Mouse (Mus musculus): Measurements from ENCODE around the gene Fbxl16.

Fbxl16 gene

DNA sequence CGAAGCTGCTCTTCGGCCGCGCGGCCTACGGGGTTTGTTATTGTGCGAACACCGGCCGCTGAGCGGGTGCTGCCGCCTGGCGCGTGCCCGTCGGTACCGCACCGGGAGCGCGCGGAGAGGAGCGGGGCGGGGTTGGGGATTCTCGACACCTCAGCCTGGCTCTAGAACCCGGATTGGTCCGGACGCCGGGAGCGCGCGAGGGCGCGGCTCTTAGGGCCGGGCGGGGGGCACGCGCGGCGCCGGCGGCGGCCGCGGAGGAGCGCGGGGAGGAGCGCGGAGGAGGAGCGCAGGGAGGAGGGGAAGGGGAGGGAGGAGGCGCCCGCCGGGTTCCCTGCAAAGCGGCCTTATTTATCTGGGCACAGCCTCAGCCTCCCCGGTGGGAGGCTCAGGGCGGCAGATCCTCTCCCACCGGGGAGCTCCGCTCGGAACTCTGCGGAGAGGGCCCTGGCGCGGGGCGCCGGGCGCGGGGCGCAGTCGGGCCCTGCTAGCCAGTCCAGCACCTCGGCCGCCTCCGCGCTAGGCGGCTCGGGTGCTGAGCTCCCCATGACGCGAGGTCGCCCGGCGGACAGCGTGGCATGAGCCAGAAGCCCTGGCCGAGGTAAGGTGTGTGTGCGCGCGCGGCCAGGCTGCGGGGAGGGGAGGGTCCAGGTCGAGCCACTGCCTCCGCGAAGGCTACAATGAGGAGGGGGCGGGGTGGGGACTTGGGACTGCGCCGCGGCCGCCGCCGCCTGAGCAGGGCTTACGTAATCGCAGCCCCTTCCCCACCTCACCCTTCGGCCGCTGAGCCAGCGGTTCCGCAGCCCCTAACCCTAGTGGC is at the start of gene Fbxl16:
TSS of gene Fbxl16 (plus strand) at position 297 of the 817 bp plus-strand sequence.
- DNase-seq (ENCODE audit: low spot score) = peak; percentile 59

GRCm38 (mm10) chr17:25760148-25760547 is 48.7 kb upstream of the Fbxl16 start:
- no peak for DNase-seq (ENCODE audit: low spot score)

- no peak for DNase-seq (ENCODE audit: low spot score)
Measured at GRCm38 (mm10) chr17:25761561-25761970, 47.3 kb upstream of the Fbxl16 start.

DNA sequence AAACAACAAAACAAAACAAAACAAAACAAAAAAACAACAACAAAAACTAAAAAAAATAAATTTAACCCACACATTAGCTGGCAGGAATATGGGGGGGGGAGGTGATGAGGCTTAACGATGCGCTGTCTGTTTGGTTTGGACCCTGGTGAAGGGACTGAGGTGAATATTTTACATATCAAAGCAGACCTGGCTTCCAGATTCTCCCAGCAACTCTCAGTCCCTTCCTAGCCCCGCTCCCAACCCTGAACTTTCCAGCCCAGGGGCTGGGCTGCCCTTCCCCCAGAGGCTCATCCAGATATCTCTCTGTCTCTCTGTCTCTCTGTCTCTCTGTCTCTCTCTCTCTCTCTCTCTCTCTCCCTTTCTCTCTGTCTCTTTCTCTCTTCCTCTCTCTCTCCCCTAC is 46.3 kb upstream of the Fbxl16 start:
- DNase-seq (ENCODE audit: low spot score) = no peak

GRCm38 (mm10) chr17:25765886-25766285 is 43.0 kb upstream of the Fbxl16 start:
- no peak for DNase-seq (ENCODE audit: low spot score)

- no peak for DNase-seq (ENCODE audit: low spot score)
Measured at GRCm38 (mm10) chr17:25769331-25769730, 39.6 kb upstream of the Fbxl16 start.

DNA sequence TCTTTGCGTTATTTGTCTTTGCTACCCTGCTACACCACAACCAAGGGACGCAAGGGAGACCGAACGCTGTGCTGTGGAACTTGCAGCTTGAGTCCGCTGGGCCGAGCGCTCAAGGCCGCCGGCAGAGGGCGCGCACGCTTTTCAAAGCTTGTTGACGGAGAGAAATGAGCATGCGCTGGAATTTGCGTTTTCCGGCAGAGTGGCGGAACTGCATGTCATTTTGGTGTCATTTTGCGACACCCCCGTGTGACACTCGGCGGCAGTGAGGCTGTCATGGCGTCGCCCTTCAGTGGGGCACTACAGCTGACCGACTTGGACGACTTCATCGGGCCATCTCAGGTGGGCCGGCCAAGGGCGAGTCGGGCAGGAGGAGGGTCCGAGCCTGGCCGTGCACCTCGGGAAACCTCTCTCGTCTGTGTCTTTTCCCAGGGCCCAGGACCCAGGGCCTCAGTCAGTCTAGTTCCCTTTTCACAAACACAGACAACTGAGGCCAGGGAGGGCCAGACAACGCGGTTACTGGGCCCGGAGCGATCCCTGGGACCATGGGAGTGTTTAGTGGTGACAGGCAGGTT is 35.2 kb upstream of the Fbxl16 start, which contains the start of gene Narfl:
TSS of gene Narfl (plus strand) at position 228 of the 572 bp plus-strand sequence.
- peak; percentile 92 for DNase-seq (ENCODE audit: low spot score)

DNA sequence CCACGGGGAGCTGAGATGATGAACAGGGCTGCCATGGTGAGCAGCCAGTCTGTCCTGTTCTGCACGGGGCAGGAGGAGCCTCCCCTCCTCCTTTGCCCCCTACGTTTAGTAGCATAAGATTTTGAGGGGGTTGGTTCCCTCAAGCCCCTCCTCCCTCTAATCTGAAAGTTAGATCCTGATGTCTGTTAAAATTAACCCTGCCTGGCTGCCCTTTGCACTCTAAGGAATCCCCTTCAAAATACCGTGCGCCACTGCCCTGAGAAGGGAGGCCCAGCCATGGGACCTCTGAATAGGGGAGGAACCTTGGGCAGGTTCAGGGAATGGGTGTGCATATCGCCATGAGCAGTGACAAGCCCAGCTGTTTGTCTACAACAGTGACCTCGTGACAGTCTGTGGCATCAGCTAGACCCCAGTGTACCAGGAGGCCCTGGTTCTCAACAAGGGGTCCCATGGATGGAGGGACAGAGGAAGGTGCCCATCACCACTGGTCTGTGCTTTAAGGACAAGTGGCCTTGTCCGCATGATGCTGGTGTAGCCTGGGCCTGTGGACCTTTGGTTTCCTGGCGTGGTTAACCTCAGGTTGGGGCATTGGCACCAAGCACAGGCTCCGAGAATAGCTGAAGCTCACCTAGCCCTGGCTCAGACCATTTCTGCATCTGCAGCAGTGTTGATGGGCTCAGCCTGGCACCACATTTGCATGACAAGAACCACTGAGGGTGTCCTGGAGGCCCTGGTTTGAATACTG is 33.4 kb upstream of the Fbxl16 start:
- DNase-seq (ENCODE audit: low spot score) = no peak

GRCm38 (mm10) chr17:25777948-25778347 is 30.9 kb upstream of the Fbxl16 start:
- no peak for DNase-seq (ENCODE audit: low spot score)

DNA sequence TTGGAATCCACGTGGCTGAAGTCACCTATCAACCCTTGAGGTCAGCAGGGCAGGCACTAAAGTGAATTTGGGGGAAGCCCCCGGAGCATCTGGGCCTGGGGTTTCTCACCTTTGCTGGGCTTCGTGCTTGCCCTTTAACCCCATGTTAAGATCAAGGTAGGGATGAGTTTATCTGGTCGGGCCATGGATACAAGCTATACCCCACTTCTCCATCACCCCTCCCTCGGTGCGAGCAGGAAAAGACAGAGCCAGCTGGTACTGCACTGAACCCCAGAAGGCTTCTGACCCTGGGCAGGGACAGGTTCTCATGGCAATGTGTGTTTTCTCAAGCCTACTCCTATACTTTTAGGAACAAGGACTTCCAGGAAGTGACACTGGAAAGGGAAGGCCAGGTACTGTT is 27.5 kb upstream of the Fbxl16 start:
- no peak for DNase-seq (ENCODE audit: low spot score)

GRCm38 (mm10) chr17:25783086-25783485 is 25.8 kb upstream of the Fbxl16 start:
- DNase-seq (ENCODE audit: low spot score) = no peak

DNA sequence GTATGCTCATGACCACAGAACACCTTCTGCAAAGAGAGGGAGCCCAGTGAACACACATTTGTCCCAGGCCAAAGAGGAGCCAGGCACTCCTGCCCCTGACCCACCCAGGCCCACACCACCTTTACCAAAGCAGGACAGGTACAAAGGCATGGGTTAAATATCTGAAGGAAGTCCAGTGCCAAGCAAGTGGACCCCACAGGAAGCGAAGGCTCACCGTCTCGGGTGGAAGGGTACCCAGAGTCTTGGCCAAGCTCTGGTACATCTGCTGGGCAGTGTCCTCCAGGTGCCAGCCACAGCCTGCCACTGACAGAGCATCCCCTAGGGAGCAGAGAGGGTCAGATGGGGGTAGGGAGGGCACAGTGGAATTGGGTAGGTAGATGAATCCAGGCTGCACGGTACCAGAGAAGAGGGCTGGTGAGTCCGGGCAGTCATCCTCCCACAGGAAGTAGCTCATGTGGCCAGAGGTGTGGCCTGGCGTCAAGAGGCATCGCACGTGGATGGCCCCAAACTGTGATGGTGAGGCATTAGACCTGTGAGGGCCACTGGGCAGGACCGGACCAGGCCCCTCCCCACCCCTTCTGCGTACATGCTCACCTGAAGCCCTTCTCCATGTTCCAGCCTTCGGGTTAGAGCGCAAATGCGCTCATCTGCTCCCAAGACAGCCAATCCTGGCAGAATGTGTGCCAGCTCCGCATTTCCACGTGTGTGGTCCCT is 24.9 kb upstream of the Fbxl16 start:
- no peak for DNase-seq (ENCODE audit: low spot score)

DNA sequence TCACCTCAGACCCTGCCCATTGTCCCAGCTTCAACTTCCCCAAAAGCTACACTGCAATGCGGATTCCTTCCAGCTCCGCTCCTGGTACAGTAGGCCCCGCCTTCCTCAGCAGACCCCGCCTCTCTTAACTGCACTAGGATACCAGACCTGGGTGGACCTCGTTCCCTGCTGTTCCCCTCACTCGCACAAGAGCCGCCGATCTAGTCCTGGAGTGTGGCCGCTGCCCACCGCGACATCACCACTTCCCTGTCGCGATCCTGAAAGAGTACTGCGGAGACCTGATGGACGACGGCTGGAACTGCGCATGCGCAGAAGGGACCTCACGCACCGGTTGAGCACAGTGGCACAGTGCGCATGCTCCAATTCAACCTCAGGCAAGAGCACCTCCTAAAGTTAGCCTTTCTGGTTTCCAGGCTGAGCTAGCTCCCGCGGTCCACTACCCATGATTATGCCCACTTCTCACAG is 23.6 kb upstream of the Fbxl16 start, which contains the start of gene Haghl:
TSS of gene Haghl (minus strand) at position 393 of the 465 bp plus-strand sequence.
- peak; percentile 89 for DNase-seq (ENCODE audit: low spot score)

DNA sequence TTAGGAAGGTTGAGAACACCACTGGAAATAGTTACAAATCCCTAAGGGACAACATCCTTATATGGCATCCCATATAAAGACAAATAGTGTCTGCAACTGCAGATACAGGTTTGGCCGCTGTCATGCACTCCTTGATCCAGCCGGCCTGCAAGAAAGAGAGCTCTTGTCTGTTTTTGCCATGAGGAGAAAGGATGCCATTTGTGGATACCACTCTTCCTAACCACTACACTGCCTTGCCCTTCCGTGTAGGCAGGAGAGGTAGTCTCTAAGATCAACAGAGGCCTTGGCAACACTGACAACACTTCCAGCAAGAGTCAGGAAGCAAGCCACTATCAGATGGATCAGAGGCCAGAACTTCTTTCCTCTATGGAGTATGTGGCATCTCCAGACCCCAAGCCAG is 22.6 kb upstream of the Fbxl16 start, which contains the start of gene Ccdc78:
TSS of gene Ccdc78 (plus strand) at position 301 of the 400 bp plus-strand sequence.
- no peak for DNase-seq (ENCODE audit: low spot score)

DNA sequence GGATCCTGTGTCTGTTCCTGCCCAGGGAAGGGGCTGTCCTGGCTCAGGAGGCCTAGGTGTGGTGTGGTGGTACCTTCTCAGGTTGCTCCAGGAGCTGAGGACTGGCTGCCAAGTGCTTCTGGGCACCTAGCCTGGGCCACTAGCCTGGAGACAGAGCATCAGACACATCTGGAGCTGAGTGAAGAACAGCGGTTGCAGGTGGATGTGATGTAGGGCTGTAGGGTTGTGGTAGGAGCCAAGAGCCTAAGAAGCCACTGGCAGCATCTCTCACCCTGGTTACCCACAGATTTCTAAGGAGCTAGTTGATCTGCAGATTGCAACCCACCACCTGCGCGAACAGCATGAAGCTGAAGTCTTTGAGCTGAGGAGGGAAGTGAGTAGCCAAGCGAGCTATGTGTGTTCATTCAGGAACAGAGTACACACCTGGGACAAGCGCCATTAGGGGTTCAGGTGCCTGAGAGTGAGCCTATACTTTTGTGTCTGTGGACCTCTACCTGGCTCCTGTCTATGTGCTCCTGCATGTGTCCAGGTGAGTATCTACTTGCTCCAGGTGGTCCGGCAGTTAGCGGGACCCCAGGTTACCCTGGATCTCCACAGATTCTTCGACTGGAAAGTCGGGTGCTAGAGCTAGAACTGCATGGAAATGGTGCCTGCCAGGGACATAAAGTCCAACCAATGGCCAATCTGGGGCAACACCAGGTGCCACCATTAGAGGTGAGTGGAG is 21.9 kb upstream of the Fbxl16 start:
- no peak for DNase-seq (ENCODE audit: low spot score)

- DNase-seq (ENCODE audit: low spot score) = no peak
Measured at GRCm38 (mm10) chr17:25791320-25791842, 17.5 kb upstream of the Fbxl16 start.

DNA sequence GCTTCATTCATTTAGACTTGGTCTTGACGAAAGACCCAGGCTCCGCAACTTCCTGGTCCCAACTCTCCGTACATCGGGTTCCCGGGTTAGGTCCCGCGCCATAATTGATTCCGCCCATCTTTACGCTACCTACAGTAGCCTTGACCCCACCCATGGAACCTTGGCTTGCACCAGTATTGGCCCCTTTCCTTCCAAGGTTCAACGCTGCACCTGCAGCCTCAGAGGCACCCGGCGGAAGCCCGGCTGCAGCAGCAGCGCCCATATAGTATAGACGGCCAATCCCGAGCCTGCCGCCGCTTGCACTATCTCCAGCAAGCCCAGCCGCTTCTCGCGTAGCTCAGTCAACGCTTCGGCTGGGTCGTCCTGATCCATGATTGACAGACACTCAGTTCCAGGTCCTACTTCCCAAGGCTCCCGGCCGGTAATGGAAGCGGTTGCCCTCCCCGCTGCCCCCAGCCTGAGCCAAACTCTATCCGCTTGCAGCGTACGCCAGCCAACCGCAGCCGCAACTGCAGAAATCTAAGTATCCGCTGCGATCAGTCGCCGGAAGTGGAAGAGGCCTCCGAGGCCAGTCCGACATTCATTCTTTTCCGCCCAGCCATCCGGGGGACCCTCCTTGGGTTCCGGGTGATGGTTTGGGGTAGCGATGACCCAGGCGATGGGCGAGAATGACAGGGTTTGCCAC is 16.9 kb upstream of the Fbxl16 start:
- peak; percentile 66 for DNase-seq (ENCODE audit: low spot score)

DNA sequence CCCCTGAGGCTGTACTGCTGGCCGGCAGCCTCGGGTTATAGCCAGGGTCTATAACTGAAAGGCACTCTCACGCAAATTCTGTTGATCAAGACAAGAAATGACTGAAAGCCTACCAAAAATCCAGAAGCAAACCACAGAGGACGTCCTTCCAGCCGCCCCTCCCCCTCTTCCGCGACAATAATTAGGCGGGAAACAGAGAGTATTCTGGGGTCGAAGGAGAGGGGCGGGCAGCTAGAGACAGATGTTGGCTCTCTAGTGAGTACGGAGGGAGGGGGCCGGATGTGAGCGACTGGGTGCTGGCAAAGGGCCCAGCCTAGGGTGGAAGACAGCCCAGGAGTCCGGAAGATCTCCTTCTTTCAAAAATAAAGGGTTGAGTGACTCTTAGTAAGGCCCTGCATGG is 16.3 kb upstream of the Fbxl16 start, which contains the start of gene Fam173a:
TSS of gene Fam173a (minus strand) at position 287 of the 400 bp plus-strand sequence.
- peak; percentile 62 for DNase-seq (ENCODE audit: low spot score)

GRCm38 (mm10) chr17:25794197-25794596 is 14.7 kb upstream of the Fbxl16 start:
- no peak for DNase-seq (ENCODE audit: low spot score)

DNA sequence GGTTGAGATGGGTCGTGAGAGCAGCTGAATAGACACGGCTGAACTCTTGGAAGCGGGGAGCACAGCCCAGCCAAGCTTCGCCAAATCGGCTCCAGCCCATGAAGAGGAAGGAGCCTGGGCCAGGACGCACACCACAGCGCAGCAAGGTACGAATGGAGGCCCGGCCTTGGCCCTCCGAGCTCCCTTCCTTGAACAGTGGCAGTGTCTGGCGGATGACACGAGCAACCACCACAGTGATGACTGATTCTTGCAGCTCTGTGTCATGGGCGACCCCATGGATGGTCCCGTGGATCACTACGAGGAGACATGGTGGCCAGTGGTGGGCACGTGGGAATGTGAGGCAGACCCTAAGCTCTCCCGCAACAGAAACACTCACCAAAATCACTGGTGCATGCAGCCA is 13.9 kb upstream of the Fbxl16 start:
- no peak for DNase-seq (ENCODE audit: low spot score)
